Mouse (Mus musculus) CD8-positive naive resting alpha-beta T cell, adult 2 months (primary cell): ENCODE results near the gene Trafd1.

Source experiments
- DNase-seq, 2 experiments: peaks; one replicate each; pipeline ENCODE4 v3.0.0; 2022; ENCODE audit warnings: low read depth in 2 of 2, low spot score in 2 of 2

Trafd1 gene

DNA sequence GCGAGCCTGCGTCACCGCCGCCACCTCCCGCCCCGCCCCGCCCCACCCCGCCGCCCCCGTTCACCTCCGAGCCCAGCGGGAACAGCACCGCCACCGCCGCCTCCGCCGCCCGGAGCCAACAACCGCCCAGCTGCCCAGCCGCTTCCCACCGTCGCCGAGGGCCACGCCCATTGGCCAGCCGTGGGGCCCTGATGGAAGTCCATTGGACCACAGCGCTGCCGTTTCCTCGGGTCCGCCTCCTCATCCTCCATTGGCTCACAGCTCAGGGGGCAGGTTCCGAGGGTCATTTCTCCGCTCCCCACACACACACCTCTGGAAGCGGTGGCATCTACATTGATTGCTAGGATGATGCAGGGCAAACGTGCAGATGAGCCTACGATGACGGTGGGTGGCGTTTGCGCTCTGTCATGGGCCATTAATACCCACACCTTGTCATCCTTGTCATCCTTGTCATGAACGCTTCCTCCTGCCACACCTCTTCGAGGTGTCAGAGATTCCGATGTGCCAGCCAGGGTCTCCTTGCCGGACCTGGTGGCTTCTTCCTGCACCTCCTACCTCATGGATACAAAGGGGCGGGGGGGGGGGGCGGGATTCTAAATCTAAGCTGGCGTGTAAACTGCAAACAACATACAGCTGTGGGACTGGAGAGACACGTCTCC lies at the start of gene Trafd1:
TSS of gene Trafd1 (minus strand) at position 172 of the 659 bp plus-strand sequence.
- peak; percentile 76 to 79 for DNase-seq

DNA sequence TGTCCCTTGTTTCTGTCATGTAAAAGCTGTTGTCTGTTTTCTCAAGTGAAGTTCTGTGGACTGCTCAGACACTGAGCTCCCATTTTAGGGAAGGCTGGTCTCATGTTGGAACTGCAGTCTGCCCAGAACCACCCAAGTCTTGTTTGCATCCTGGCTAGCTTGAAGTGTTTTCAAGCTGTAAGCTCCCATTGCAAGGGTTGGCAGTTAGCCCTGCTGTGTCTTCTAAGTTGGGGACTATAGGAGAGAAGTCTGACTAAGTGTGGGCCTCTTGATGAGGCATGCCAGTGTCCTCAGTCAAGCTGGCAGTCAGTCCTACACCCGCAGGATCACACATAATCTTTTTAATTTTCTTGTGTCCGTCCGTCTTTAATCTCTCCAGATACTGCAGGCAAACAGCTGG lies 43.5 kb upstream of the Trafd1 start:
- no peak for DNase-seq

DNA sequence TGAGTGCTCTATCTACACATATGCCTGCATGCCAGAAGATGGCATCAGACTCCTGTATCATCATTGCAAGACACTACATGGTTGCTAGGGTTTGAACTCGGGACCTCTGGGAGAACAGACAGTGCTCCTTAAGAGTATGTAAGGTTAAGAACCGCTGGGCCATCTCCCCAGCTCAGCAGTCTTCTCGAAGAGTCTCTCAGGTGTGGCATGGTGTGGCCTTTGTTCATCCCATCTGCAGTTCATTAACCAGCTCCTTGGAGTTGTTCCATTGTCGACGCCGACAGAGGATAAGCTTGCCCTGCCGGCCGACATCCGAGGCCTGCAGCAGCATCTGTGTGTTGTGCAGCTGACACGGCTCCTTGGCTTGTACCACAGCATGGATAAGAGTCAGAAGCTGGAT lies 37.9 kb upstream of the Trafd1 start:
- no peak for DNase-seq

DNA sequence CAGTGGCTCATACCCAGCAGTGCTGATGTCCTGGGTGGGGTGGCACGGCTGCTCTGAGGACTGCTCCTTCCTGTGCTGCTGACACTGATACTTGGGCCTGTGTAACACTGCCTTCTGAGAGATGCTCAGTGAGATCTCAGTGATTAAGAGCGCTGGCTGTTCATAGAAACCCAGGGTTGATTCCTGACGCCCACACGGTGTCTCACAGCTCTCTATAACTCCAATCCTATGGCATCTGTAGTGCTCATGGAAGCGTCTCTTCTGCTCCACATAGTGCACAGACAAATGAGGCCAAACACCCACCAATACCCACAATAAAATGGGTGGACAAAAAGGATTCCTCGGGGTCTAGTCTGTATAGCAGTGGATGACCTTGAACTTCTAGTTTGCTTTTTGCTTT lies 37.4 kb upstream of the Trafd1 start:
- no peak for DNase-seq

DNA sequence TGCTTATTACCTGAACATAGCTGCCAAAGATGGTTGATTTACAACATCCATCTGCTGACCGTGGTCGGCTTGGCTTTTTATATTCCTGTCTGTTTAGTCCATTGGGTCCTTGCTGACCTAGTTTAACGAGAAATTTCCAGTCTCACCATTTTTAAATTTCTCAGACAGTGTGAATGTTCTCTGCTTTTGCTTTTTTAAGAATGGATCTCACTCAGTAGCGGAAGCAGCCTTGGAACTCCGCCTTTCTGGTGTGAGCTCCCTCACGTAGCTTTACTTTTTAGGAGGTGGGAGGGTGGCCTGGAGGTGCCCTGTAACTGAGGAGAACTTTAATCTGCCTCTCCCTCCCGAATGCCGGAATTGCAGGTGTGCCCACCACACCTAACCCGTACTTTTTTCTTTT lies 35.3 kb upstream of the Trafd1 start:
- no peak for DNase-seq

DNA sequence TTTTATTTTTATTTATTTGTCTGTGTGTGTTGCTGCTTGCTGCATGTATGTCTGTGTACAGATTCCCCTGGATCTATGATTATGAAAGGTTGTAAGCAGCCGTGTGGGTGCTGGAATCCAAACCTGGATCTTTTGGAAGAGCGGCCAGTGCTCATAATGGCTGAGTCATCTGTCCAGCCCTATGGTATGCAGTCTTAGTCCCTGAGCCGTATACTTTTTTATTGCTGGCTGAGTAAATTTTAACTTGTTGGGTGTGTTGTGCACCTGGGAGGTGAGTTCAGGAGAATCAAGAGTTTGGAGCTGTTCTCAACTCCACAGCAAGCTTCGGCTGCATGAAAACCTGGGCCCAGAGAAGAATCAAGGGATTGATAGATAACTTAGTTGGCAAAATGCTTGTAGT lies 25.5 kb upstream of the Trafd1 start:
- DNase-seq: no peak

DNA sequence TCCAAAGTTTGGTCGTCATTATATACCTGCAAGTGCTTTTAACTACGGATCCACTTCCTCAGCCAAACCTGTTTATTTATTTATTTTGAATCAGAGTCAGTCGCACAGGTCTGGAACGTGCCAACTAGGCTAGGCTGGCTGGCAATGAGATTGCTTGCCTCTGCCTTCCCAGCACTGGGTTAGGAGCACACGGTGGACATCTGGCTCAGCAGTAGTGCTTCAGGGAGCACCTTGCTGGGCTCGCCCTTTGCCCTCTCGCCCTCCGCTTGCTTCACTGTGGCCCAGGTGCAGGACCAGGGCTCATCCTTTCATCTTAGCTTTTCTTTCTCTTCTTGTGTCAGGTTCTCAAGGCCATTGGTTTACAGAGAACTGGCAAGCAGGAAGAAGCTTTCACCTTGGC lies 22.4 kb upstream of the Trafd1 start:
- no peak for DNase-seq

DNA sequence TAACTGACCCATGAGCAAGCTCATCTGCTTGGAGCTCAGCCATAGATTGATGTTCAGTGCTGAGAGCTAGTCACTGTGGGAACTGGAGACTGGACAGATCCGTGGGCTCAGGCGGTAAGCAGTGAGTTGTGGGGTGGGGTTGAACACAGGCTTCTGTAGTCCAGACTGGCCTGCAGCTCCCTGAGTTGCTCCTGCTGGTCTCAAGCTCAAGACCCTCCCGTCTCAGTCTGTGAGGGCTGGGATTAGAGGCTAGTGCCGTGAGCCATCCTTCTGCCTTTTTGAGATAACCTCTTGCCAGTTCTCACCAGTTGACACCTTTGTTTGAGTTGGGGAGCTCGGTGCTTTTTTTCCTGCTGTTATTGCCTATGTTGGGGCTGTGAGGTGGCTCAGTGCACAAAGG lies 15.4 kb upstream of the Trafd1 start:
- no peak for DNase-seq

DNA sequence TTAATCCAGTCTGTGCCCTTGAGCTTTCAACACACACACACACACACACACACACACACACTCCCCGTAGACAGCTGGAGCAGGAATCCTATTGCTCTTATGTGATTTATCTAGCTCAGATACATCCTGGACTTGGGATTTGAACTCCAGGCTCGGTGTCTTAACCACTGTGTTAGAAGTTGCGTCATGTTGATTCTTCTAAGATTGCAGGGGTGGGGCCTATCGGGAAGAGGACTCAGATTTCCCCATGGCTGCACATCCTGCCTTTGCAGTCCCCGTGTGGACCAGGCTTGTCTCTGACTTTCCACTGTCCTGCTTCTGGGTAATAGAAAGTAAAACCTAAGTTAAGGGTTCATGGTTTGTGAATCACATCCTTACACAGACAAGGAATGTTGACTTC lies 14.6 kb upstream of the Trafd1 start:
- DNase-seq: no peak

DNA sequence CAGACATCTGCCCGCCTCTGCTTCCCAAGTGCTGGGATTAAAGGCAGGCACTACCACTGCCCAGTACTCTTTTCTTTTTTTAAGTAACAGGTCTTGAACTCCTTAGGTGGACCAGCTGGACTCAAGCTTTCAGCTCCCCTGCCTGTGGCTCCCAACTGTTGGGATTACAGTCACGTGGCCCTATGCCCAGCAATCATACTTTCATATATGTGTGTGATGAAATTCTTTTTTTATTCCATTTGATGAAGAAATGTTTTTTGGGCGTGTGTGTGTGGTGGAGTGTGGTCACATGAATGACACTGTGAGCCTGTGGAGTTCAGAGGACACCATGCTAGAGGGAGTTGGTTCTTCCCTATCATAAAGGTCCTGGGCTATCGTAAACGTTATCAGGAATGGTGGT lies 14.1 kb upstream of the Trafd1 start:
- DNase-seq: no peak

DNA sequence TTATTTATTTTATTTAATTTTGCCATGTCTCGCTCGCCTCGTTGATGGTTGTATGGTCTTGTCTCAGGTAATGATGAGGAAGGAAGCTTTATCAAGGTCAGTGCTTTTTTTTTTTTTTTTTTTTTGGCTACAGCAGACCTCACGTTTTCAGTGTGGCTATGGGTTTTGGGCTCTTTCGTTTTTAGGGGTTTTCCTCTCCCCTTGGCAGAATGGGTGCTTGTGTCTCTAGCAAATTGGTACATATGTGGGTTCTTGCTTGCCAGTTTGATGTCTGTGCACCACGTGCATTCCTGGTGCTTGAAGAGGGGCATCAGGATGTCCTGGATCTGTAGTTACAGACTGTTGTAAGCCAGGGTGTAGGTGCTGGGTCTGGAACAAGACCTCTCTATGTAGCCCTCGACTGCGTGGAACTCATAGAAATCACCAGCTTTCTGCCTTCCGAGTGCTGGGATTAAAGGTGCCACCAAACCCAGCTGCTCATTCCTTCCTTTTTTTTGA lies 13.6 kb upstream of the Trafd1 start:
- DNase-seq: no peak

DNA sequence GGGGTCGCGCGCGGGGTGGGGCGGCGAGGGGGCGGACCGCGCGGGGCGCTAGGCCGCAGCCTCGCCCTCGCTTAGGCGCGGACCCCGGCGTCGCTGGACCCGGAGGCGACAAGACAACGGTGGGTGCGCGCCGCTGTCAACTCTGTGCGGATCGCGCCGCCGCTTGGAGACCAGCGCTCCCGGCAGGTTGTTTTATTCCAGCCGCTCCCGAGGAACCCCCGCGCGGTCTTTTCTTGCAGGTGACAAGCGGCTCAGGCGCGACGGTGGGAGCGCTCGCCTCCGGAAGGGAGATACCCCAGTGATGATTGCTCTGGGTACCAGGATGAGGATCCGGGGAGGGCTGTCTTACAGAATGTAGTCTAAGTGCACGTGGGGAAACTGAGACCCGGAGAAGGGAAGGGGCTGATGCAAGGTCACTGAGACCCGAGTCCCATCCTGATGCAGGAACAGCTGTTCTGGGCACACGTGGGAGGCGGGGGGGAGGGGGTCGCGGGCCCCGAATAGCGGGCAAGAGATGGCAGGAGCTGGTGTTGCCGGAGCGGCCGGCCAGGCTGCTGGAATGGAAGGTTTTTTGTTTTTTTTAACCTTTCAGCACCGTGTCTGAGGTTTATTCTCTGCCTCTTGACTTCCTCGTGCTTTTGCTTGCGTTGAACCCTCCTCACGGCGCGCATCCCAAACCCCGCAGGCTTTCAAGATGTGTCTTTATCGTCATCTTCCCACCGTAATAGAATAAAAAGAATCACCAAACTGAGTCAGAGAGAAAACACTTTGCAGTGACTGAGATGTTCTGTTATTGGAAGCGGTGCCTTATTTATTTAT lies 12.9 kb upstream of the Trafd1 start:
- DNase-seq: no peak

DNA sequence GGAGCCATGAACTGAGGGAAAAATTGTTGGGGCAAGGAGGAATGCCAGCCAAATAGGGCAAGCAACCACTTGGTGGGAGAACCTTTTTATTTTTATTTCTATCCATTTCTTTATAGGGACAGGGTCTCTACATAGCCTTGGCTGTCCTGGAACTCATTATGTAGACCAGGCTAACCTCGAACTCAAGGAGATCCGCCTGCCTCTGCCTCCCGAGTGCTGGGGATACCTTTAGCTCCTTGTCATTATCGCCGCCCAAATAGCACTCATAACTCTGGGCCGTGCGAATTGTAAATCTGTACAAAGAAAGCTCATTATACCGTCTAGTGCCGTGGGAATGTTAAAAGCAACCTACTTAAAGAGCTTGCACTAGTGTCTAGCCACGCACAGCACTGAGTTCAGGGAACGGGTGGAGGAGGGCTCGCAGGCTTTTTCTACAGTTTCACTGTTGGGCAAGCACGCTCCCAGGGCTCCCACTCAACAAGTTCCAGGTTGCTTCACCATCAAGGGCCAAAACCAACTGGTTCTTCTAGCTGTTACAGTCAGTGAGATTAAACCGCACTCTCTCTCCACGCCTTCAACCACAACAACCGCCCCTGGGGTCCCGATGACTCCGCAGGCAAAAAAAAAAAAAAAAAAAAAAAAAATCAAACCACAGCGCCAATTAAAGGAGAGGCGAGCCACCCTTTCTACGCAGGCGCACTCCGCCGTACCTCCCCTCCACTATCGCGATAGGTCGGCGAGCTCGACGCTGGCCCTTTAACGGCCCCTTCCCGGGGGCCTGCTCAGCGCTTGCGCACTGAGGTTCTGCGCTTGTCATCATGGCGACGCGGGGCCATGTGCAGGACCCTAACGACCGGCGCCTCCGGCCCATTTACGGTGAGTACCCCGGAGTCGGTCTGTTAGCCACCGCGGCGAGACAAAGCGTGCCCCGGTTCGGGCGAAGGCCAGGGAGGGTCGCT lies 12.0 kb upstream of the Trafd1 start, which contains the start of gene Naa25:
TSS of gene Naa25 (plus strand) at position 750 of the 959 bp plus-strand sequence.
- peak; percentile 89 to 94 for DNase-seq

DNA sequence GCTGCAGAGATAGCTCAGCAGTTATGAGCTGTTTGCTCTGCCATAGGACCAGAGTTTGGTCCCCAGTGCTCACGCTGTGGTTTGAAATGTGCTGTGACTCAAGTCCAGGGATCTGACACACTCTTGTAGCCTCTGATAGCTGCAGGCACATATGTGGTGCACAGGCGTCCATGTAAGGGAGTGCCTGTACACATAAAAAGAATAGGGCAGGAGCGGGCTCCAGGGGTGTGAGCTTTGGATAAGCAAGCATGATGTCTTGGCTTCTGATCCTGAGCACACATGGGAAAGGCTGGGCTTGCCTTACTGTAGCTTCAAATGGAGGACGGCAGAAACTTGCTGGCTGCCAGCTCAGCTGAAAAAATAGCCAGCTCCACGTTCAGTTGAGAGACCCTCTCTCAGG lies 10.2 kb upstream of the Trafd1 start:
- DNase-seq: no peak

DNA sequence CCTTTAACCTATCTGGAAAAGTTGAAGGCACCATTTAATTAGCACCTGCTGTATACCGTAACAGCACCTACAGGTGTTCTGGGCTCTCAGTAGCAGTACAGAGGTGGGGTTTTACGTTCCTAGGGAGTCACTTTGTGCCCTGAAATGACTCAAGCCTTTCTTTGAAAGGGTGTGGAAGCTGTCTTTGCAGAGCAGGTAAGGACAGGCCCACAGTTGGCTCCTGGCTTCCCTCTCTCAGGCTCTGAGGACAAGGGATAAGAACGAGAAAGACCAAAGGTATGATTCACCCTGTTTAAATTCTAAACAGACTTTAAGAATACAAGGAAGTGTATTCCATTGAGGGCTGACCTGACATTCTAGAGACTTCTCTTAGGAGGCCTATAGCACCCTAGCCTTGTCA lies 8.0 kb upstream of the Trafd1 start:
- no peak for DNase-seq

DNA sequence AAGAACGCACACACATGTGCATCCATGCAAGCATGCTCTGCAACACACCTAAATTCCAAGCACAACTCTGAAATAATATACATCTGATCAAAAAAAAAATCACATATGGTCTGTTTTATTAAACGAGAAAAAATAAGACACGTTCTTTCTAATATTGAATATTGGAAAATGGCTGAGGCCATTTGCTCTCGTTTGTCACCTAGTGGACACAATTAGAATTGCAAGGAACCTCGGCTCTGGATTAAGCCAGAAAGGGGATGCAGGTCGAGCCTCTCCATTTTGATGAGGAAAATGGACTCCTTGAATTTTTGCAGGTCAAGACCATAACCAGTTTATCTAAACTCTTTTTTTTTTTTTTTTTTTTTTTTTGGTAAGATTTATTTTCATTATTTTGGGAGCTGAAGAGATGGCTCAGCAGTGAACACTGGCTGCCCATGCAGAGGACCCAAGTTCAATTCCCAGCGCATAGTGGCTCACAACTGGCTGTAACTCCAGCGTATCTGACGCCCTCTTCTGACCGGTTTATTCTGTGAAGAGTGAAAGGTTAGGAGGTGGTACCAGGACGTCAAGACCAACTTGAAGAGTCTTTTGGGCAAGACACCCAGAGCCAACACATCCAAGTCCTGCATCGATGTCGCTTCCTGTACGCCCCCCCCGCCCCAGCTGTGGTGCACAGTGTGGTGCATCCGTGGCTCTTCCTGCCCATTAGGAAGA lies 7.4 kb upstream of the Trafd1 start:
- DNase-seq: peak; percentile 32 to 41

DNA sequence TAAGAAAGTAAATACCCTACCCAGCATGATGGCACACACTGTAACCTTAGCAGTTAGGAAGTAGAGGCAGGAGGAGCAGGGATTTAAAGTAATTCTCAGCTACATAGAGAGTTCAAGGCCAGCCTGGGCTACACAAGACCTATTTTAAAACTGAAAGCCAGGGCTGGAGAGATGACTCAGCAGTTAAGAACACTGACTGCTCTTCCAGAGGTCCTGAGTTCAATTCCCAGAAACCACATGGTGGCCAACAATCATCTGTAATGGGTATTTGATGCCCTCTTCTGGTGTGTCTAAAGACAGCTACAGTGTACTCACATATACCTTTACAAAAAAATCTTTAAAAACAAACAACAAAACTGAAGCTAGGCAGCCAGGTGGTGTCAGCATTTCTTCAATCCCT lies 4.3 kb upstream of the Trafd1 start:
- no peak for DNase-seq

DNA sequence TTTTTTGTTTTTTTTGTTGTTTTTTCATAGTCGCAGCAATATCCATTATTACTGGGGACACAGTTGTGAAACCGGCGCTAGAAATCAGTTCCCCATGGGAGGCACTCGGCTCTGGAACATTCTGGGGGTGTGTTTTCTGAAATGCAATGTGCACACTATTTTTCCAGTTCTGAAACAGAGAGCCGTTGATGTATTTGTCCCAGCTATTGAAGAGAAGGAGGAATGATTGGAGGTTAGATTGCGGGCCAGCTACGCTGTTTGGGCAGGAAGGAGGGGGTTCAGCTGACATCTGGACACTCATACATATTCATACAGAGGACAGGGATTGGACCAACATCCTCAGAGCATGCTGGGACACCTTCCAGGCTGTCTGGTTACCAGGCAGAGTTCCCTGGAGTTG lies 3.7 kb upstream of the Trafd1 start:
- no peak for DNase-seq

DNA sequence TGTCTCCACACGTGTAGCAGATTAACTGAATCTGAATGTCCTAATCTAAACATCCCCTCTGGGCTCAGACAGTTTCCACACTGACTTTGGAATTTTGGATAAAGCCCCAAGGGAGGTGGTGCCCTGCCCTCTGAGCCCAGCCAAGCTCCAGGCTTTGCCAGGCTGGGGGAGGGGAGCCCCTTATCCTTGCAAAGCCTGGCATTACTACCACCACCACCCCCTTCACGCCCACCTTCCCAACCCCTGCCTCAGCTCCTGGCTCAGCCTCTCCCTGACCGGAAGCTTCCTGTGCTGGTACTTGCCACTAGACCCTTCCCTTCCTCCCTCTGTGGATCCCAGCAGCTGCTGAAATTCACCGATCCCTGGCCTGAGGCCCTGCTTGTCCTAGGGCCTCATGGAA lies 1.7 kb upstream of the Trafd1 start:
- no peak for DNase-seq

DNA sequence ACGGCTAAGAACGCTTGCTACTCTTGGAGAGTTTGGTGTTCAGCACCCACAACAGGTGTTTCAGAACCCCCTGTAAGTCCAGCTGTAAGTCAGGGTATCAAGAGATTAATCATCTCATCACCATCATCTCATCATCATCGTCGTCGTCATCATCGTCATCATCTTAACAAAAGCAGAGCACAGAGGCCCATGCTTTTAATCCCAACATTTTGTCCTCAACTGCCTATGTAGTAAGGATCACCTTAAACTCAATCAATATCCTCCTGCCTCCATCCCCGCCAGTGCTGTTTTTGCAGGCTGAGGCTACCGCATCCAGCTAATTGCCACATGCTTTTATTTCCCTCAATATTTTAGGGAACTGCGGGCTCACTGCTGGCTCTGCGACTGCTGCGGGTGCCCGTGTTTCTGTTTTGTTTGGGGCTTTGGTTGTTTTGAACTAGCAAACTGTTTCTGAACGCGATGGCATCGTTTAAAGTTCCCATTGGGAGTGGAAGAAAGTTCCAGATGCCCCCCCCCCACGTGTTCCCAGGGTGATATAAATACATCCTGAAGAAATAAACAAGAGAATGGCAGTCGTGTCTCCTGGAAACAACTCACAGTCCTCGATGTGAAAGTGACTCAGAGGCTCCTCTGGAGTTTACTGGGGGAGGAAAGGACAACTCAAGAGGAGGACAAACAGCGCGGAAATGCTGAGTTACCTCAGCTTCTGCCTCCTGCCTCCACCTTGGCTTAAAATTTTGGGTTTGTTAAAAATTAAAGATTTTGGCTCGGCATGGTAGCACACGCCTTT lies 883 bp upstream of the Trafd1 start:
- DNase-seq: no peak
